Mouse (Mus musculus) olfactory bulb, adult 2 months (tissue): ENCODE measurements at regions not wholly inside any gene's neighbourhood (a gene's known extent, or its start where the extent isn't known, plus 50 kb on each side); places are given as distances from the start of the nearest gene placed in this dataset.

Experiments
- CTCF ChIP-seq: fragments of 200-500 bp; IDR thresholded peaks from 2 replicates; pipeline ENCODE4 v1.5.1; 2012; ENCODE audit warnings: low read depth, mild to moderate bottlenecking, low read length, moderate library complexity; ENCODE audit not compliant: insufficient read depth
- POLR2A ChIP-seq: fragments of 200-500 bp; IDR thresholded peaks from 2 replicates; pipeline ENCODE4 v1.6.1; 2012; ENCODE audit warnings: mild to moderate bottlenecking, low read depth, low read length, moderate library complexity; ENCODE audit not compliant: insufficient read depth

DNA sequence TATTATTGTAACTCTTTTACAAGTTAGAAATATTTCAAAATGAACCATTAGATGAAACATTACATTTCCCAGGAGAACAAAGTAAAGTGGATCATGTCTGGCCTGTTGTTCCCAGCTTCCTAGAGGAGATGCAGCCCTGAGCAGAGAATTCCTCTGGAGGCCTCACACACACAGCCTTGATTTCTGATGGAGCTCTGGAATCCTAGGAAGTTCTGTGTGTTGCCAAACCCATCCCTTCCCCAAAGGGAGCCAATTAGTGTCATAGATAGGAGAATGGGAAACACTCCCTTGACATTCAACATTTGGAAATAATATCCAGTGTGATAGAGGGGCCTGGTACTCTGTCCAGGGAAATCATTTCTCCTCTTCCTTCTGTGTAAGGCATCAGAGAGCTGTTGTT is 103.6 kb downstream of the Fzd1 start:
- TF ChIP-seq POLR2A (no peak), CTCF (no peak)
